Mouse (Mus musculus) limb, embryonic 13.5 days (tissue): ENCODE measurements around the gene Kdm2b. TPM values are rescaled to one million over a fixed set of nuclear protein-coding genes. Genes with fewer than 3 reads are reported as not detected.

Experiments used
- ATAC-seq: fragments of 200-750 bp; cut with Nextera tagmentation; 2 replicates; pipeline ENCODE4 v1.8.0; 2017; ENCODE audit warnings: low read depth, moderate number of reproducible peaks, moderate TSS enrichment; ENCODE audit not compliant: low FRiP score
- H3K27ac ChIP-seq: fragments of 300-500 bp; sonication (generic); 2 replicates; pipeline ENCODE4 v1.5.1; 2015; ENCODE audit warnings: inconsistent platforms, mild to moderate bottlenecking, moderate library complexity
- H3K27me3 ChIP-seq: fragments of 300-500 bp; sonication (generic); 2 replicates; pipeline ENCODE4 v1.6.1; 2015; ENCODE audit warnings: mild to moderate bottlenecking, inconsistent platforms
- H3K36me3 ChIP-seq: fragments of 300-500 bp; sonication (generic); 2 replicates; pipeline ENCODE4 v1.6.1; 2015; ENCODE audit warnings: inconsistent platforms, mild to moderate bottlenecking, moderate library complexity
- H3K4me1 ChIP-seq: fragments of 300-500 bp; sonication (generic); 2 replicates; pipeline ENCODE4 v1.6.1; 2015; ENCODE audit warnings: inconsistent platforms
- H3K4me2 ChIP-seq: fragments of 300-500 bp; sonication (generic); replicated peaks from 2 replicates; pipeline ENCODE4 v1.6.1; 2015; ENCODE audit warnings: inconsistent platforms, mild to moderate bottlenecking, moderate library complexity
- H3K4me3 ChIP-seq: fragments of 300-500 bp; sonication (generic); 2 replicates; pipeline ENCODE4 v1.5.1; 2015; ENCODE audit warnings: moderate library complexity, mild to moderate bottlenecking, inconsistent platforms
- H3K9ac ChIP-seq: fragments of 300-500 bp; sonication (generic); 2 replicates; pipeline ENCODE4 v1.6.1; 2015; ENCODE audit warnings: mild to moderate bottlenecking, inconsistent platforms
- H3K9me3 ChIP-seq: fragments of 300-500 bp; sonication (generic); 2 replicates; pipeline ENCODE4 v1.6.1; 2016; ENCODE audit warnings: inconsistent platforms
- WGBS: fragments of 180-500 bp; shearing (Covaris S2); methylation state at CpG from one replicate; pipeline ENCODE4 v1.1.7; 2015; 5-methylcytosine and 5-hydroxymethylcytosine counted together
- polyA plus RNA-seq: library from polyadenylated mRNA; unstranded; fragments of >200 nt; fragmentation: Nextera tagmentation; extraction: Ambion mirVana; gene quantifications from 2 replicates; pipeline ENCODE4 v1.2.1, GENCODE M21; 2015

Gene Kdm2b
- polyA plus RNA-seq, 1 experiment from 2014 or later = 66.6 TPM

- 67% methylated on average over 6 of the region's 6 CpGs for WGBS
- H3K9ac ChIP-seq = no peak overlapping the region
- H3K27me3 ChIP-seq = no peaks in the 10 kb centered on the region
- H3K36me3 ChIP-seq = peaks cover 1% of the 10 kb centered on the region; the same call in 1 of the 2 replicates
- no peaks in the 10 kb centered on the region for H3K9me3 ChIP-seq
- H3K4me1 ChIP-seq = peaks cover 50% of the 10 kb centered on the region
- H3K4me3 ChIP-seq = no peak overlapping the region
- H3K4me2 ChIP-seq = no peak overlapping the region
- peak overlapping the region; percentile 22; the same call in 1 of the 2 replicates for H3K27ac ChIP-seq
- no peak for ATAC-seq
Observed at GRCm38 (mm10) chr5:123023049-123023448, 33.4 kb upstream of the Kdm2b start.

DNA sequence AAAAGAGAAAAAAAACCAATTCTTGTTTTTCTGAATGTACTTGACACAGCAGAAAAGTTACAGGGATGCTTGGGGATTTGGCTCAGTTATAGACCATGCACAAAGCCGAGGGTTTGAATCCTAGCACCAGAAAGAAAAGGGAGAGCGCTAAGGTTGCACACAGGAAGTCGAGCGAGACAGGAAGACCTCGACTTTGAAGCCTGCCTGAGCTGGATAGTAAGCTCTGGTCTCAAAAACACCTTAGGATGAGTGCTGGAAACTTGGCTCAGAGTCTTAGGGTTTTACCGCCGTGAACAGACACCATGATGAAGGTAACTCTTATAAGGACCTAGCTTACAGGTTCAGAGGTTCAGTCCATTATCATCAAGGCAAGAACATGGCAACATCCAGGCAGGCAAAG lies 31.8 kb upstream of the Kdm2b start:
- ATAC-seq = no peak
- no peak overlapping the region for H3K9ac ChIP-seq
- WGBS = 87% methylated on average over 7 of the region's 7 CpGs
- H3K36me3 ChIP-seq = peaks cover 6% of the 10 kb centered on the region; the same call in 1 of the 2 replicates
- H3K4me3 ChIP-seq = no peak overlapping the region
- H3K9me3 ChIP-seq = no peaks in the 10 kb centered on the region
- no peak overlapping the region for H3K27ac ChIP-seq
- H3K4me1 ChIP-seq = peaks cover 50% of the 10 kb centered on the region
- no peak overlapping the region for H3K4me2 ChIP-seq
- no peaks in the 10 kb centered on the region for H3K27me3 ChIP-seq

GRCm38 (mm10) chr5:123020426-123020825 lies 30.8 kb upstream of the Kdm2b start:
- no peaks in the 10 kb centered on the region for H3K27me3 ChIP-seq
- no peaks in the 10 kb centered on the region for H3K9me3 ChIP-seq
- H3K36me3 ChIP-seq = peaks cover 6% of the 10 kb centered on the region; the same call in 1 of the 2 replicates
- 92% methylated on average over 5 of the region's 5 CpGs for WGBS
- H3K9ac ChIP-seq = no peak overlapping the region
- no peak overlapping the region for H3K4me2 ChIP-seq
- peaks cover 51% of the 10 kb centered on the region for H3K4me1 ChIP-seq
- H3K27ac ChIP-seq = no peak overlapping the region
- no peak for ATAC-seq
- H3K4me3 ChIP-seq = no peak overlapping the region

DNA sequence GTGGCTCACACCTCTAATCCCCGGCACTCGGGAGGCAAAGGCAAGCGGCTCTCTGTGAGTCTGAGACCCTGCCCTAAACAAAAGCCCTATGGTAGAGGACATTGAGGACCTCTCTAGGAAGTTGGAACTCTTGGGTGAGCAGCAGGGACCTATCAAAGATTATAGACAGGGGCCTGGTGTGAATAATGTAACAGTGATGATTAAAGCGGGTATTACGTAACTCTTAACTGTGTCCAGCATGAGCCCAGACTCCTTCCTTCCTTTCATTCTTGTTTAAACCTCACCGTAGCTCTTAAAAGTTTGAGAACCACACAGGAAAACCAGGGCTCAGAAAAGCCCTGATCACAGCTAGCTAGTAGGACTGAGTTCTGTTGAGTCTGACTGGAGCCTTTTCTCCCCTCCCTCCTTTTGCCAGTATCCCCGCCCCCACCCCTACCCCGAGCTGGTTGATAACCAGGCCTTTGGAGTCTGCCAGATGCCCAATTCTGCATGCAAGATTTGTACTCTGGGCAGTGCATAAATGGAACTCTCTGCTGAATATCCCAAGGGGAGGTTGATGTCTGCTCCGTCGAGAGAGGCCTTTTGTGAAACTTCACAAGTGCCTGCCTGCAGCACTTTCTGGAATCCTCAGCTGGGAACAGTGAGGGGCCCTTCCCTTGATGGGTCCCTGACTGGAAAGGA lies 29.9 kb upstream of the Kdm2b start:
- ATAC-seq = no peak
- peak overlapping the region; percentile 33; the same call in 1 of the 2 replicates for H3K4me2 ChIP-seq
- H3K9ac ChIP-seq = peak overlapping the region; percentile 36
- 38% methylated on average over 10 of the region's 10 CpGs for WGBS
- H3K4me3 ChIP-seq = no peak overlapping the region
- H3K36me3 ChIP-seq = peaks cover 6% of the 10 kb centered on the region; the same call in 1 of the 2 replicates
- H3K27me3 ChIP-seq = no peaks in the 10 kb centered on the region
- H3K9me3 ChIP-seq = no peaks in the 10 kb centered on the region
- H3K27ac ChIP-seq = peak overlapping the region; percentile 72
- H3K4me1 ChIP-seq = peaks cover 47% of the 10 kb centered on the region

DNA sequence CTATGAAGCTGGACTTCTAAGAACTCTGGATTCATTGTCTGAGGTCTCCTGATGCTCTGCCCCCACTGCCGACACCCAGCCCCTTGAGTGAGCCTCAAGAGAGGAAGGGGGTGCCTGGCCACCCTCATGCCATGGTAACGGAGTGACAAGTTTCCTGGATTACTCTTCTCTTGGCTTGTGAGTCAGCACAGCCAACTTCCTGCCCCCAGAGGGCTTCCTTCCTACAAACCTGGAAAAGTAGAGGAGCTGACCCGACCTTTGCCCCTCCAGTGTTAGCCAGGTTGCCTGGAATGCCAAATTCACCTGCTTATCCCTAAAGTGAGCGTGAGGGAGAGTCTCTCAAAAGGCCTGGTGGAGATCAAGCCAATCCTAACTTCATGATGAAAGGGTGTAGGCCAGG lies 27.9 kb upstream of the Kdm2b start:
- H3K4me2 ChIP-seq = peak overlapping the region; percentile 5; the same call in 1 of the 2 replicates
- H3K27ac ChIP-seq = no peak overlapping the region
- H3K4me1 ChIP-seq = peaks cover 46% of the 10 kb centered on the region
- ATAC-seq = no peak
- WGBS = 83% methylated on average over 4 of the region's 4 CpGs
- H3K36me3 ChIP-seq = peaks cover 6% of the 10 kb centered on the region; the same call in 1 of the 2 replicates
- no peak overlapping the region for H3K4me3 ChIP-seq
- H3K9me3 ChIP-seq = no peaks in the 10 kb centered on the region
- no peak overlapping the region for H3K9ac ChIP-seq
- no peaks in the 10 kb centered on the region for H3K27me3 ChIP-seq

DNA sequence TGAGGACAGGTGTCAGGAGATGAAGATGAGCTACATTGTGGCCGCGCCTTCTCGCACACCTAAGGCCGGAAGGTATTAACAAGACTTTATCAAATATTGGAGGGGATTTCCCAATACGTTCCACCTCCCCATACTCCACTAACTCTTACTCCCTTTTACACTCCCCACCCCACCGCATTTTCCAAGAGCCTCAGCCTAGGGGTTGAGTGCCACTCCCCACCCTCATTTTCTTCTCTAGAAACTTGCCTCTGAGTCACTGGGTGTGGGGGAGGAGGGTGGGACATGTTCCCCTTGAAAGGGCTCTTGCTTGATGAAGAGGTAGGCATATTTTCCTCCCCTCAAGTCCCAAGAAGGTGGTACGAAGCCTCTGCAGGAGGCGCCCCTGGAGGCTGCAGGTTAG lies 26.3 kb upstream of the Kdm2b start:
- WGBS = 13% methylated on average over 8 of the region's 8 CpGs
- ATAC-seq = no peak
- Histone ChIP-seq H3K4me1 (peaks cover 46% of the 10 kb centered on the region), H3K36me3 (peaks cover 6% of the 10 kb centered on the region; the same call in 1 of the 2 replicates), H3K27me3 (no peaks in the 10 kb centered on the region), H3K4me2 (peak overlapping the region; percentile 87), H3K9ac (peak overlapping the region; percentile 85), H3K4me3 (peak overlapping the region; percentile 69), H3K9me3 (no peaks in the 10 kb centered on the region), H3K27ac (peak overlapping the region; percentile 94)

GRCm38 (mm10) chr5:123014753-123015701 lies 25.4 kb upstream of the Kdm2b start, which contains the start of gene Orai1:
Gene Orai1, plus strand, starts transcription at chr5:123015074.
- Histone ChIP-seq H3K27me3 (no peaks in the 10 kb centered on the region), H3K27ac (peak within 1 kb of the TSS; percentile 94), H3K9me3 (no peaks in the 10 kb centered on the region), H3K4me2 (peak within 1 kb of the TSS; percentile 87), H3K4me3 (peak within 1 kb of the TSS; percentile 69), H3K4me1 (peaks cover 44% of the 10 kb centered on the region), H3K9ac (peak within 1 kb of the TSS; percentile 85), H3K36me3 (peaks cover 6% of the 10 kb centered on the region; the same call in 1 of the 2 replicates)
- WGBS = under 1% methylated on average over 104 of the region's 106 CpGs
- peak; percentile 94 for ATAC-seq

DNA sequence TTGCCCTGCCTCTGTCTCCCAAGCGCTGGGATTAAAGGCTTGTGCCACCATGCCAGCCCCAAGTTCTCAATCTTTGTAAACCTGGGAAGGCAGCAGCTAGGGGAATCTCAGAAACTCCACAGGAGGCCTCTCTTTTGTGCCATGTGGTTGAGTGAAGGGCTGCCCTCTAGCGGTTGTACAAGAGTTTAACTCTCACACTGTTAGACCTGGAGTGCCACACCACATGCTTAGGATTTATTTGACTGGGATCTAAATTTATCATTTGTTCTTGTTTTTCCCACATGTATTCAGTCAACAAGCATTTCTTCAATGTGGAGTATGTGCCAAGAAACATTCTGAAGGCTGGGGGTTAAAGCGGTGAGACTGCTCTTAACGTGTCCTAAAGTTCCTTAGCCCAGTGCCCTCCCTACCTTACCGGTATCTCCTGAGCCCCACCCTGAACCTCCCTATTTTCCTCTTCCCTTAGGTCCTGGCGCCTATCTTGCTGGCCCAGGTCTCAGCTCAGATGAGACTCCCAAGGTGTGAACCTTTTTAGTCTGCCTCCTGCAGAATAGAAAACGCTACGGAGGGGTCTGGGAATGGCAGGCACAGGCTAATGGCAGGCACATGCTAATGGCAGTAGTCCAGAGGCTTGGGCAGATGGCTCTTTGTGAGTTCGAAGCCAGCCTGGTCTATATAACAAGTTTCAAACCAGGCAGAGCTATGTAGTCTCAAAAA lies 24.1 kb upstream of the Kdm2b start:
- no peak for ATAC-seq
- H3K27ac ChIP-seq = no peak overlapping the region
- 49% methylated on average over 9 of the region's 9 CpGs for WGBS

GRCm38 (mm10) chr5:123011705-123012104 lies 22.1 kb upstream of the Kdm2b start:
- no peak overlapping the region for H3K9ac ChIP-seq
- WGBS = 88% methylated on average over 9 of the region's 9 CpGs
- H3K27me3 ChIP-seq = no peaks in the 10 kb centered on the region
- no peaks in the 10 kb centered on the region for H3K36me3 ChIP-seq
- no peak for ATAC-seq
- peaks cover 26% of the 10 kb centered on the region for H3K4me1 ChIP-seq
- no peak overlapping the region for H3K4me3 ChIP-seq
- H3K9me3 ChIP-seq = no peaks in the 10 kb centered on the region
- H3K4me2 ChIP-seq = no peak overlapping the region
- H3K27ac ChIP-seq = no peak overlapping the region

More for the DNA sequence above, 24.1 kb upstream of the Kdm2b start:
- Histone ChIP-seq H3K9ac (no peak overlapping the region), H3K9me3 (no peaks in the 10 kb centered on the region), H3K27me3 (no peaks in the 10 kb centered on the region), H3K4me1 (peaks cover 36% of the 10 kb centered on the region), H3K4me3 (no peak overlapping the region), H3K4me2 (no peak overlapping the region), H3K36me3 (peaks cover 6% of the 10 kb centered on the region; the same call in 1 of the 2 replicates)

DNA sequence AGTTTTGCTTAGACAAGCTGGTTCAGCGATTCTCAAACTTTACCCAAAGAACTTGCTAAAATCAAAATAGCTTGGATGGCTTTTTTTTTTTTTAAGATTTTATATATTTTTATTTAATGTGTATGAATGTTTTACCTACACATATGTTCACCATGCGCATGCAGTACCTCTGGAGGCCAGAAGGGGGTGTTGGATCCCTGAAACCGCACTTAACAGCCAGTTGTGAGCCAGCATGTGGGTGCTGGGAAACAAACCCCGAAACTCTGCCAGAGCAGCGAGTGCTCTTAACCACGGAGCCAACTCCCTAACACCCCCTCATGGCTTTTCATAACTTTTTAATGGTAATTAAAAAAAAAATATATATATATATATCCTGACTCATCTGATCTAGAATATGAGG lies 21.2 kb upstream of the Kdm2b start:
- 94% methylated on average over 6 of the region's 6 CpGs for WGBS

DNA sequence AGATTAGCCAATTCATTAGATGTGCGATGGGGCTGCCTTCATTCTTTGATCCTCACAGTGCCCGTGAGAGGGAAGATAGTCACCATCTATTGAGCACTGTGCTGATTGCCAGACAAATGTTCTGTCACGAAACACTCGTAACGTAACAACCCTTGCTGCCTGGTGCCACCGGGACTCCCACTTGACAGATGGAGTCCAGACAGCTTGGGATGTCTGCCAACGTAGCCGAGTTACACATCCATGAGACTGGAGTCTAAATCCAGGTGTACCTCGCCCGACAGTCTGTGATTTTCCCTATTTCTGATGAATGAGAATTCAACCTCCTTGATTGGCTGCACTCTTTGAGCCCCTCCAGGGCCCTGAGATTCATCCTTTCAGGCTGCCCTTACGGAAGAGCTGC lies 20.2 kb upstream of the Kdm2b start:
- 53% methylated on average over 11 of the region's 11 CpGs for WGBS

More for the DNA sequence above, 21.2 kb upstream of the Kdm2b start:
- H3K4me3 ChIP-seq = no peak overlapping the region
- H3K9ac ChIP-seq = no peak overlapping the region
- peaks cover 17% of the 10 kb centered on the region for H3K4me1 ChIP-seq
- H3K27ac ChIP-seq = no peak overlapping the region
- no peak for ATAC-seq
- H3K4me2 ChIP-seq = no peak overlapping the region
- H3K36me3 ChIP-seq = no peaks in the 10 kb centered on the region
- no peaks in the 10 kb centered on the region for H3K9me3 ChIP-seq
- no peaks in the 10 kb centered on the region for H3K27me3 ChIP-seq

More for the DNA sequence above, 20.2 kb upstream of the Kdm2b start:
- Histone ChIP-seq H3K9me3 (no peaks in the 10 kb centered on the region), H3K36me3 (no peaks in the 10 kb centered on the region), H3K27me3 (no peaks in the 10 kb centered on the region), H3K4me2 (no peak overlapping the region), H3K4me1 (peaks cover 13% of the 10 kb centered on the region), H3K27ac (no peak overlapping the region), H3K4me3 (no peak overlapping the region), H3K9ac (no peak overlapping the region)
- ATAC-seq = no peak
